Mouse (Mus musculus): ENCODE measurements around the gene Fam57b.
A peak's percentile ranks its signal among the peaks of the same experiment; 100 is the strongest.

Fam57b gene

DNA sequence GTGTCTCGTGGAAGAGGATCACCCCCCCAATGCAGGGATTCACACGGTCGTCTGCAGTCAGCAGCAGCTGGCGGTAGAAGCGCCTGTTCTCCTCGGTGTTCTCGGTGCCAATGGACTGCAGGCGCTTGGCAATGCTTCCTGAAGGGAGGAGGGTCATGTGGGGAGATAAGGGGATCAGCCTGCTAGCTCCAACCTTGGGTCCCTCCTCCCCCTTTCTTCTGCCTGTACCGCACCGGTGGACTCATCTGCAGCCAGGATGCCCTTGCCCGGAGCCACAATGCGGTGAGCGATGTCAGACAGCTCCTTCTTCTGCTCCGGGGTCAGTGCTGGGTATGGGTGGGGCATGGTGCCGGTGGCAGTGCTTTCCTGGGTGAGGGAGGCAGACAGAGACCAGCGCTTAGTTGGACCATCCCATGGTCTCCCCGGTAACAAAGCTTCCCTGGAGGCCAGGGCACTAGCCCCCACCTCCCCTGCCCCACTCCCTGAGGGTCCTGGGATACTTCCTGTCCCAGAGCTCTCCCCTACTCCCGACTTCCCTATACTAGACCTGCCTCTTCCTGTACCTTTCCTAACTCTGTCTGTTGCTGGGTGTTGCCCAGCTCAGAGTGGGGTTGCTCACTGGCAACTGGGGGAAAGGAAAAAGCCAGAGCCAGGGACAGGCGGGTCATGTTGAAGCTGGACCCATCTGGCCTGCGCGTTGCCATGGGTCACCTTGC is at the start of gene Fam57b:
Fam57b (plus strand) TSS at position 258 of the 716 bp plus-strand sequence.
- DNase-seq (ENCODE audit: low spot score), result no peak

DNA sequence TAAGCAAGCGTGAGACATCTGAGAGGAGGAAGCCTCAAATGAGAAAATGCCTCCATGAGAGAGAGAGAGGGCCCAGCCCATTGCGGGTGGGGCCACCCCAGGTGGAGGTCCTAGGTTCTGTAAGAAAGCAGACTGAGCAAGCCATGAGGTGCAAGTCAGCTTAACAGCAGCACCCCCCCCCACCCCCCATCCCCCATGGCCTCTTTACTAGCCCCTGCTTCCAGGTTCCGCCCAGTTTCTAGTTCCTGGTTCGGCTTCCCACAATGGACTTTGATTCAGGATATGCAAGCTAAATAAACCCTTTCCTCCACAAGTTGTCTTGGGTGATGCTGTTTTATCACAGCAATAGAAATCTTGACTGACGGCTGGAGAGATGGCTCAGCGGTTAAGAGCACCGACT is 48.6 kb upstream of the Fam57b start:
- DNase-seq (ENCODE audit: low spot score), result no peak

DNA sequence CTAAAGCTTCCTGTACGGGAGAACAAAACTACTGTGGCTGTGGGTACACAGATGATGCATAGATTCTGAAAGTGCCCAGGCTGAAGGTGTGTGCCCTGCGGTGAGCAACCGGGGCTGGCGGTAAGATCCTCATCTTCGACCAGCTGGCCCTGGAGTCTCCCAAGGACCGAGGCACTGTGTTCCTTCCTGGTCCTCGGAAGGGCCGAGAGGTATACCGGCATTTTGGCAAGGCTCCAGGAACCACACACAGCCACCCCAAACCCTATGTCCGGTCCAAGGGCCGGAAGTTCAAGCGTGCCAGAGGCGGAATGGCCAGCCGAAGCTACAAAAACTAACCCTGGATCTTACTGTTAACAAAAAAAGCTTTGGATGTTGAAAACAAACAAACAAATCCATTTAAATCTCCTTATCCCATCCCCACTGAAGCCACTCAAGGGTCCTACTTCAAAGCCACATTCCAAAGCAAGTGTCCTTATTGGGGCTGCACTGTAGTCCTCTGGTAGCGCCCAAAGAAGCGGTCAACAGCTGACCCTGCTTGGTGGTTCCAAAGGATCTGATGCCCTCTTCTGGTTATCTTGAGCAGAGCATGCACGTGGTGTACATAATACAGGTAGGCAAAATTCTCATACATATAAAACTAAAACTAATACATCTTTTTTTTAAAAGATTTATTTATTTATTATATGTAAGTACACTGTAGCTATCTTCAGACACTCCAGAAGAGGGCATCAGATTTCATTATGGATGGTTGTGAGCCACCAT is 47.7 kb upstream of the Fam57b start:
- no peak for DNase-seq (ENCODE audit: low spot score)

- DNase-seq (ENCODE audit: low spot score), result no peak
These were observed 42.6 kb upstream of the Fam57b start for GRCm38 (mm10) chr7:126754866-126755265.

DNA sequence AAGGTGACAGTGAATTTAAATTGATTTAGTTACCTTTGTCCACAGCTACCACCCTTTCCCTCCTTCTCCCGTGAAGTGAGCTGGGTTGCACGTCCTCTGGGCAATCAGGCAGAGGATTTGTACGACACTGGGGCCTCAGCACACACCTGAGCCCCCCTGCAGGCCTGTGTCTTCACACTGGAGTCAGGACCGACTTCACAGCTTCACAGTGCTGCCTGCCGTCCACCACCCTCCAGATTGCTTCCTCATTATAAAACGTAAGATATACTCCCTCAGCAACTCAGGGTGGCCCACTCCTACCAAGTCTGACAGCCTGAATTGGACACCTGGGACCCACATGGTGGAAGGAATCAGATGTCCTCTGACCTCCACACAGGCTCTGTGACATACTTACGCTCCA is 38.9 kb upstream of the Fam57b start:
- no peak for DNase-seq (ENCODE audit: low spot score)

DNA sequence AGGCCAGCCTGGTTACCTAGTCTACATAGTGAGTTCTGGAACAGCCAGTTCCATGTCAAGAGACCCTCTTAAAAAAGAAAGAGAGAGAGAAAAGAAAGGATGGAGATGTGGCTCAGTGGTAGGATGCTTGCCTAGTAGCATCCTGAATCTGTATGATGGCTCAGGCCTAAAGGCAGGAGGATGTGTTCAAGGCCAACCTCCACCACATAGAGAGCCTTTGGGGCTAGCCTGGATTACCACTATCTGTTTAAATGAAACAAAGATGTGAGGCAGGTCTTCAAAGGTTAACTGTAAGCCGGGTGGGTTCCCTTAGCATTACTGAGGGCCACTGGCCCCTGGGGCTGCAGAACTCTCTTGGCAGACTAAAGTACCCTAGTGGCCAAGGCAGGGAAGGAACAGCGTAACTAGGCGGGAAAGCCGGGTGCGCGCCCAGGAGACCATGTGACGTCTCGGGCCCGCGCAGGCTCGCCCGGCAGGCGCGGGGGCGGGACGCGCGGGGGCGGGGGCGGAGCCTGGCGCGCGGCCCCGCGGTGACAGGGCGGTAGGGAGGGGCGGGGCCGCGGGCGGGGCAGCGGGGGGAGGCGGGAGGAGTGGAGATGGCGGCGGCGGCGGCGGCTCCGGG is 38.3 kb upstream of the Fam57b start, which contains the start of gene Mapk3:
Mapk3 (plus strand) TSS at position 552 of the 622 bp plus-strand sequence.
- DNase-seq (ENCODE audit: low spot score), result peak; percentile 67

GRCm38 (mm10) chr7:126759672-126760390 is 37.6 kb upstream of the Fam57b start:
- DNase-seq (ENCODE audit: low spot score), result no peak

DNA sequence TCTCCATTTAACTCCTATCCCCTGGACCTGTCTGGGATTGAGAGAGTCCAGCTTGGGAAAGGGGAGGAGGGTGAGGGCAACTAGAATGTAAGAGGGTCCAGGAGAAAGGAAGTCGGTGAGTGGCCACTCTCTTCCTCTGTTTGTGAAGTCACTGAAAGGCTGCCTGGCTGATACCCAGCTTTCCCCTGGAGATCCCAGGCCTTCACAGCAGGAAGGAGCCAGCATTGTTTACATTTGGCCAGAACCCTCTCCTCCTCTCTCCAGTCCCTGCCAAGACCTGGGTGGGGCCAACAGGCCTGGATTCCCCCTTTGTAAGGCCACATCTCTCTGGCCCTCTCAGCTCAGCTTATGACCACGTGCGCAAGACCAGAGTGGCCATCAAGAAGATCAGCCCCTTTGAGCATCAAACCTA is 37.1 kb upstream of the Fam57b start:
- peak; percentile 61 for DNase-seq (ENCODE audit: low spot score)

- no peak for DNase-seq (ENCODE audit: low spot score)
These were observed 36.5 kb upstream of the Fam57b start for GRCm38 (mm10) chr7:126760956-126761355.

- no peak for DNase-seq (ENCODE audit: low spot score)
These were observed 35.9 kb upstream of the Fam57b start for GRCm38 (mm10) chr7:126761529-126762067.

DNA sequence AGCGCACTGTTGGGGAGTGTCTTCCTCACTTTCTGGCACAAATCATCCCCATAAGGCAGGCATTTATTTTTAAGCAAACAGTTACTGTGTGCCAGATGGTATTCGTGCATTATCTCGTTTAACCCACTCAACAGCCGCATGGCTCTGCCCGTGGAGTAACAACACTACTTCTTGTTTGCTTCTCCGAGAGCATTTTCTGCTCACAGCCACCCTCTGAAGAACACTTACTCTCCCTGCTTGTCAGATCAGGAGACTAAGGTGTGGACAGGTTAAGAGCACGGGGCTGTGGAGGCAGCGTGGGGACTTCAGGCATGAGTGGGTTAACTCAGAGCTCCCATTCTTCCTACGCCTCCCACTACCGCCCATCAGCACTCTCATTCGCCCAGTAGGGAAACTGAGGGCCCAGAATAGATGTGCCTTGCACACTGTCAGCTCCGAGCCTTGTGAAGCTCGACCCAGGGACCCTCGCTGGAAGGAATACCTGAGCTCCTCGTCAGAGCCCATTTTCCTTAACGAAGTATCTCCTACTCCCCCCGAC is 34.9 kb upstream of the Fam57b start:
- DNase-seq (ENCODE audit: low spot score), result no peak

GRCm38 (mm10) chr7:126765540-126765939 is 31.9 kb upstream of the Fam57b start:
- no peak for DNase-seq (ENCODE audit: low spot score)

DNA sequence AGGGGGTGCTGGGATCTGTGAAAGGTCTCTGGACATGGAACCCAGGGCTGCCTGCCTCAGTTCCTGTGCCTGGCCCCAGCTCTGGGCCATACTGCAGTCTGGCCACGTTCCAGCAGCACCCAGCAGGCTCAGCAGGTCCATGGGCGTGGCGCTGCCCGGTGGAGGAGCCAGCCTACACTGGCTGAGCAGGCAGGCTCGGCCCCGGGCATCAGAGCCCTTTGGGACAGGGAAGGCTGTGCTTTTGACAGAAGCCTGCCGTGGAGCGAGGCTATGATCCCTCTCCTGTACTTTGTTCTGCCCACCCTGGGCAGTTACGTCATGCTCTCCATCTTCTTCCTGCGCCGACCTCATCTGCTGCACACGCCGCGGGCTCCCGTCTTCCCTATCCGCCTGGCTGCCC is 31.3 kb upstream of the Fam57b start, which contains the start of gene Gdpd3:
Gdpd3 (plus strand) TSS at position 134 of the 400 bp plus-strand sequence.
- no peak for DNase-seq (ENCODE audit: low spot score)

DNA sequence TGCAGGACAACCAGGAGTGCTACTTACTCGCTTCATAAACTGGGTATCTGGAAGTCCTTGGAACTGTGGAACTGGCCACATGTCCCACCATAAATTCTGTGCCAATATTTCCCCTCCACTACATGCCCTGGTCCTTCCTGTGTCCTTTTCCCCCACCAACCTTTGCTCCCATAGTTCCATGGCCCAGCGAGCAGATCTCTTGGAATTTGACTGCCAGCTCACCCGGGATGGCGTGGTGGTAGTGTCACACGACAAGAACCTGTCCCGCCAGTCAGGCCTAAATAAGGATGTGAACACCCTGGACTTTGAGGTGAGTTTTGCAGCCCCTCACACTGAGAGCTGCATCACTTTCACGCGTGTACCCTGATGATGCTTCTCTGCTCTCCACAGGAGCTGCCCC is 30.5 kb upstream of the Fam57b start:
- DNase-seq (ENCODE audit: low spot score), result no peak

- DNase-seq (ENCODE audit: low spot score), result no peak
These were observed 26.7 kb upstream of the Fam57b start for GRCm38 (mm10) chr7:126770784-126771183.

DNA sequence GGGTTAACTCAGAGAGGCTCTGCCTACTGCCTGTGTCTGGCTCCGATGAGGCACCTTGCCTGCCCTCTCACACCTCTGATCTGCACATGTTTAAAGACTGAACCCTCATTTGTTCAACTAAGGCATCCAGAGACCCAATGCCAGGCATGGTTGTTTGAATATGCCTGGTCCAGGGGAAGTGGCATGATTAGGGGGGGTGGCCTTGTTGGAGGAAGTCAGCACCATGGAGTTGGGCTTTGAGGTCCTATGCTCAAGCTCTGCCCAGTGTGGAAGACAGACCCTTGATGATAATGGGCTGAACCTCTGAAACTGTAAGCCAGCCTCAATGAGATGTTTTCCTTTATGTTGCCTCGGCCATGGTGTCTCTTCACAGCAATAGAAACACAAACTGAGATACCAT is 24.1 kb upstream of the Fam57b start:
- no peak for DNase-seq (ENCODE audit: low spot score)

- no peak for DNase-seq (ENCODE audit: low spot score)
These were observed 23.0 kb upstream of the Fam57b start for GRCm38 (mm10) chr7:126774463-126774862.

DNA sequence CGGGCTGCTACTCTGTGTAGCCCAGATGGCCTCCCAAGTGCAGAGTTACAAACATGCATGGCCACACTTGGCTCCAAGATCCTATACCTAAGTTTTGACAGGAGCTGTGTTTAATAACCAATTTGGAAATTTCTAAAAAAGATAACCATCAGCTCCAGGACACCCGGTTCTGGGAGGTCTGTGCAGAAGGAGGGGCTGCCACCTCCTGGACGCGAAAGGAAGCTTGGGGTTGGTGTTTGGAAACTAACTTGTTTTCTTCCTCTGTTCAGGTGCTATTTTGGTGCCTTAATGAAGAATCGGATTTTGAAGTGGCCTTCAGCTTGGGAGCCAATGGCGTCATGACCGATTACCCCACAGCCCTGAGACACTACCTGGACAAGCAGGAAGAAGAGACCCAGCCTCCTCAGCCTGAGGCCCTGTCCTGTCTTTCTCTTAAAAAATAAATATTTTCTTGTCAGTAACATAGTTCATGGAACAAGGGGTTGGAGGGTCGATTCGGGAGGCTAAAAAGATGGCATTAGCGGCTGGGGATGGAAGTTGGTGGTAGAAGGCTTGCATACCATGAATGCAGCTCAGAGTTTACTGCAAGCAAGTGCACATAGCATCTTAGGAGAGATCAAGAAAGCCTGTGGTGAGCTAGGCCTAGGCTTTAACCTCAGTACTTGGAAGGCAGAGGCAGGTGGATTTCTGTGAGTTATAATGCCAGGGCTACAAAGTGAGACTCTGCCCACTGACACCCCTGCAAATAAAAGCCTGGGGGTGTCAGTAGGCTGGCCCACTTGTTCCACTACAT is 22.1 kb upstream of the Fam57b start:
- no peak for DNase-seq (ENCODE audit: low spot score)

DNA sequence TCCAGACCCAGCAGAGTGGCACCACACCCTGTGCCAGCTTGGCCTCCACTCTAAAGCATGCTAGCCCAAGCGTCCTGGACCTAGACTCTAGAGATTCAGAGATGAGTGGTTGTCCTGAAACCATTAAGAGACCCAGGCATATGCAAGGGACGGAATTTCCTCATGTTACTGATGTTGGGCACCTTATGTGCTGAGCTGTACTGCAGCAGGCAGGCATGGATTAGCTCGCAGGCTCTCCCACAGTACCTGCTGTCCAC is 21.6 kb upstream of the Fam57b start:
- DNase-seq (ENCODE audit: low spot score), result no peak

GRCm38 (mm10) chr7:126776598-126777057 is 20.8 kb upstream of the Fam57b start, which contains the start of gene Ypel3:
TSS of gene Ypel3 (plus strand) at chr7:126776955.
- DNase-seq (ENCODE audit: low spot score), result no peak

GRCm38 (mm10) chr7:126777476-126777875 is 20.0 kb upstream of the Fam57b start:
- DNase-seq (ENCODE audit: low spot score), result no peak
